Mouse (Mus musculus): ENCODE measurements around the gene Ahrr.

- TF ChIP-seq CHD2 (IDR thresholded peaks at IDR 0.05; ENCODE audit: low read depth, low read length) (no peak), HCFC1 (IDR thresholded peaks at IDR 0.05; ENCODE audit: borderline replicate concordance, insufficient read depth, low read length) (no peak), MAFK (IDR thresholded peaks at IDR 0.05; ENCODE audit: insufficient read depth, low read depth, low read length) (no peak), ZC3H11A (IDR thresholded peaks at IDR 0.05; ENCODE audit: borderline replicate concordance, low read depth, low read length) (no peak), ZNF384 (IDR thresholded peaks at IDR 0.05; ENCODE audit: low read depth, low read length) (no peak)
These were observed 83.2 kb downstream of the Ahrr start for GRCm38 (mm10) chr13:74208986-74209345.

Data from ES-E14 (cell line).